Mouse (Mus musculus) myocyte (in vitro differentiated cells): ENCODE results near the gene Adamts5. TPM values are rescaled to one million over a fixed set of nuclear protein-coding genes. Genes with fewer than 3 reads are reported as not detected.

Experiments used
- H3K27me3 ChIP-seq: one replicate; pipeline ENCODE4 v1.6.1; 2011; ENCODE audit not compliant: control insufficient read depth, insufficient read depth, insufficient read length
- H3K36me3 ChIP-seq: one replicate; pipeline ENCODE4 v1.6.1; 2011; ENCODE audit not compliant: control insufficient read depth, insufficient read depth
- H3K4me2 ChIP-seq: one replicate; pipeline ENCODE4 v1.6.1; 2011; ENCODE audit warnings: low read depth, control low read depth
- H3K4me3 ChIP-seq: one replicate; pipeline ENCODE4 v1.5.1; 2011; ENCODE audit warnings: mild to moderate bottlenecking, control low read depth, moderate library complexity
- H3K79me2 ChIP-seq: one replicate; pipeline ENCODE4 v1.6.1; 2011; ENCODE audit not compliant: control insufficient read depth, insufficient read depth
- H3ac ChIP-seq: one replicate; pipeline ENCODE4 v1.6.1; 2011; ENCODE audit not compliant: control insufficient read depth, insufficient read length
- CEBPB ChIP-seq: IDR thresholded peaks from 2 replicates; pipeline ENCODE4 v1.6.1; 2011; ENCODE audit warnings: mild to moderate bottlenecking, moderate library complexity; ENCODE audit not compliant: poor library complexity, insufficient read depth, severe bottlenecking
- E2F4 ChIP-seq: IDR thresholded peaks from one replicate; pipeline ENCODE4 v1.6.1; 2011; ENCODE audit warnings: mild to moderate bottlenecking, control low read depth, moderate library complexity; ENCODE audit not compliant: insufficient read depth
- MAX ChIP-seq: IDR thresholded peaks from one replicate; pipeline ENCODE4 v1.6.1; 2011; ENCODE audit warnings: low read depth, mild to moderate bottlenecking, control low read depth
- MYOD1 ChIP-seq, 3 experiments: IDR thresholded peaks; one replicate each; pipeline ENCODE4 v1.6.1; 2011; ENCODE audit warnings: control low read depth in 2 of 3, low read depth in 2 of 3, mild to moderate bottlenecking in 2 of 3, moderate library complexity in 1 of 3; ENCODE audit not compliant: insufficient read length in 2 of 3, control insufficient read depth in 1 of 3
- MYOG ChIP-seq, 3 experiments: IDR thresholded peaks; one replicate each; pipeline ENCODE4 v1.6.1; 2011; ENCODE audit warnings: control low read depth in 2 of 3, low read depth in 2 of 3, mild to moderate bottlenecking in 2 of 3; ENCODE audit not compliant: insufficient read length in 2 of 3, control insufficient read depth in 1 of 3, insufficient read depth in 1 of 3
- POLR2A ChIP-seq: IDR thresholded peaks from one replicate; pipeline ENCODE4 v1.6.1; 2011; ENCODE audit warnings: low read depth, mild to moderate bottlenecking, control low read depth, moderate library complexity; ENCODE audit not compliant: insufficient read length
- POLR2AphosphoS2 ChIP-seq: IDR thresholded peaks from one replicate; pipeline ENCODE4 v1.6.1; 2011; ENCODE audit warnings: low read depth, control low read depth; ENCODE audit not compliant: insufficient read length
- REST ChIP-seq: IDR thresholded peaks from one replicate; pipeline ENCODE4 v1.6.1; 2011; ENCODE audit warnings: mild to moderate bottlenecking, control low read depth, moderate library complexity; ENCODE audit not compliant: insufficient read depth, insufficient read length
- SRF ChIP-seq: IDR thresholded peaks from one replicate; pipeline ENCODE4 v1.6.1; 2011; ENCODE audit warnings: low read depth; ENCODE audit not compliant: control insufficient read depth, insufficient read length
- TCF12 ChIP-seq: IDR thresholded peaks from one replicate; pipeline ENCODE4 v1.6.1; 2011; ENCODE audit warnings: mild to moderate bottlenecking, control low read depth; ENCODE audit not compliant: poor library complexity, insufficient read depth, severe bottlenecking
- TCF3 ChIP-seq: IDR thresholded peaks from one replicate; pipeline ENCODE4 v1.6.1; 2011; ENCODE audit warnings: low read depth, control low read depth; ENCODE audit not compliant: insufficient read length
- USF1 ChIP-seq: IDR thresholded peaks from one replicate; pipeline ENCODE4 v1.6.1; 2011; ENCODE audit warnings: low read depth, mild to moderate bottlenecking, control low read depth, moderate library complexity
- polyA plus RNA-seq: library from polyadenylated mRNA; unstranded; fragments of >200 nt; fragmentation: generic; extraction: Trizol; gene quantifications from one replicate; pipeline ENCODE4 v1.2.1, GENCODE M21; 2012; ENCODE audit warnings: missing spikeins

Adamts5 gene
- polyA plus RNA-seq, 1 experiment: 7.2 TPM

- H3K79me2 ChIP-seq: no peaks in the 10 kb centered on the region
- H3K27me3 ChIP-seq: no peaks in the 10 kb centered on the region
- H3K4me3 ChIP-seq: no peak overlapping the region
- H3K36me3 ChIP-seq: no peaks in the 10 kb centered on the region
- no peak overlapping the region for H3ac ChIP-seq
- H3K4me2 ChIP-seq: no peak overlapping the region
- TF ChIP-seq POLR2A: no peak
- no peak for TF ChIP-seq CEBPB
- TF ChIP-seq MAX: no peak
- TF ChIP-seq TCF12: no peak
- TF ChIP-seq SRF: no peak
- TF ChIP-seq E2F4: no peak
- no peak for TF ChIP-seq REST
- no peak for TF ChIP-seq MYOG (IDR thresholded peaks at IDR 0.05; ENCODE audit: control insufficient read depth in 1 of 3, insufficient read depth in 1 of 3, insufficient read length in 2 of 3, low read depth in 2 of 3)
- no peak for TF ChIP-seq USF1
- TF ChIP-seq MYOD1 (IDR thresholded peaks at IDR 0.05; ENCODE audit: control insufficient read depth in 1 of 3, insufficient read length in 2 of 3, low read depth in 2 of 3): no peak
- no peak for TF ChIP-seq TCF3
- no peak for TF ChIP-seq POLR2AphosphoS2
Measured at GRCm38 (mm10) chr16:85854505-85854904, 47.1 kb downstream of the Adamts5 start.

GRCm38 (mm10) chr16:85827066-85827465 is 74.6 kb downstream of the Adamts5 start:
- Histone ChIP-seq H3K36me3 (no peaks in the 10 kb centered on the region), H3K4me3 (no peak overlapping the region), H3K4me2 (peak overlapping the region; percentile 8), H3K79me2 (no peaks in the 10 kb centered on the region), H3ac (no peak overlapping the region), H3K27me3 (no peaks in the 10 kb centered on the region)
- TF ChIP-seq MYOD1 (IDR thresholded peaks at IDR 0.05; ENCODE audit: control insufficient read depth in 1 of 3, insufficient read length in 2 of 3, low read depth in 2 of 3): no peak
- no peak for TF ChIP-seq REST
- TF ChIP-seq SRF: no peak
- TF ChIP-seq USF1: no peak
- TF ChIP-seq TCF12: no peak
- TF ChIP-seq MYOG (IDR thresholded peaks at IDR 0.05; ENCODE audit: control insufficient read depth in 1 of 3, insufficient read depth in 1 of 3, insufficient read length in 2 of 3, low read depth in 2 of 3): no peak
- no peak for TF ChIP-seq MAX
- no peak for TF ChIP-seq POLR2AphosphoS2
- no peak for TF ChIP-seq POLR2A
- TF ChIP-seq E2F4: no peak
- no peak for TF ChIP-seq TCF3
- no peak for TF ChIP-seq CEBPB

- Histone ChIP-seq H3ac (no peak overlapping the region), H3K27me3 (no peaks in the 10 kb centered on the region), H3K4me3 (no peak overlapping the region), H3K4me2 (peak overlapping the region; percentile 46), H3K79me2 (no peaks in the 10 kb centered on the region), H3K36me3 (no peaks in the 10 kb centered on the region)
- TF ChIP-seq SRF (no peak), E2F4 (no peak), MYOD1 (IDR thresholded peaks at IDR 0.05; ENCODE audit: control insufficient read depth in 1 of 3, insufficient read length in 2 of 3, low read depth in 2 of 3) (peak; percentile 10 to 67 (median 47)), MYOG (IDR thresholded peaks at IDR 0.05; ENCODE audit: control insufficient read depth in 1 of 3, insufficient read depth in 1 of 3, insufficient read length in 2 of 3, low read depth in 2 of 3) (peak in 2 of 3 experiments; percentile 57 to 81), POLR2AphosphoS2 (no peak), TCF3 (no peak), CEBPB (peak; percentile 59; the same call in 1 of the 2 replicates), TCF12 (peak; percentile 64)
Measured at GRCm38 (mm10) chr16:85822330-85822916, 79.2 kb downstream of the Adamts5 start.

- Histone ChIP-seq H3K27me3 (no peaks in the 10 kb centered on the region), H3K4me2 (no peak overlapping the region), H3K4me3 (no peak overlapping the region), H3K36me3 (no peaks in the 10 kb centered on the region), H3K79me2 (no peaks in the 10 kb centered on the region), H3ac (no peak overlapping the region)
- no peak for TF ChIP-seq SRF
- TF ChIP-seq POLR2A: no peak
- no peak for TF ChIP-seq MYOG (IDR thresholded peaks at IDR 0.05; ENCODE audit: control insufficient read depth in 1 of 3, insufficient read depth in 1 of 3, insufficient read length in 2 of 3, low read depth in 2 of 3)
- TF ChIP-seq USF1: no peak
- no peak for TF ChIP-seq MYOD1 (IDR thresholded peaks at IDR 0.05; ENCODE audit: control insufficient read depth in 1 of 3, insufficient read length in 2 of 3, low read depth in 2 of 3)
- no peak for TF ChIP-seq TCF12
- no peak for TF ChIP-seq POLR2AphosphoS2
- no peak for TF ChIP-seq E2F4
- no peak for TF ChIP-seq CEBPB
- TF ChIP-seq REST: no peak
- TF ChIP-seq MAX: no peak
- TF ChIP-seq TCF3: no peak
Measured at GRCm38 (mm10) chr16:85819808-85820458, 81.7 kb downstream of the Adamts5 start.
